Mouse (Mus musculus) inflammation-experienced regulatory T-cells (primary cell): Measurements from ENCODE around the gene Ntrk3. TPM values are rescaled to one million over a fixed set of nuclear protein-coding genes. Genes with fewer than 3 reads are reported as not detected.

Source experiments
- polyA plus RNA-seq, 2 experiments: library from polyadenylated mRNA; unstranded; fragments of 100-300 nt; shearing (Covaris generic); gene quantifications; one replicate each; pipeline ENCODE4 v1.2.1; 2017

The Ntrk3 gene
- polyA plus RNA-seq = 10 to 100 TPM in 1 of 2 experiments, 1 to 10 TPM in 1; 6.8 to 18.2 TPM

DNA sequence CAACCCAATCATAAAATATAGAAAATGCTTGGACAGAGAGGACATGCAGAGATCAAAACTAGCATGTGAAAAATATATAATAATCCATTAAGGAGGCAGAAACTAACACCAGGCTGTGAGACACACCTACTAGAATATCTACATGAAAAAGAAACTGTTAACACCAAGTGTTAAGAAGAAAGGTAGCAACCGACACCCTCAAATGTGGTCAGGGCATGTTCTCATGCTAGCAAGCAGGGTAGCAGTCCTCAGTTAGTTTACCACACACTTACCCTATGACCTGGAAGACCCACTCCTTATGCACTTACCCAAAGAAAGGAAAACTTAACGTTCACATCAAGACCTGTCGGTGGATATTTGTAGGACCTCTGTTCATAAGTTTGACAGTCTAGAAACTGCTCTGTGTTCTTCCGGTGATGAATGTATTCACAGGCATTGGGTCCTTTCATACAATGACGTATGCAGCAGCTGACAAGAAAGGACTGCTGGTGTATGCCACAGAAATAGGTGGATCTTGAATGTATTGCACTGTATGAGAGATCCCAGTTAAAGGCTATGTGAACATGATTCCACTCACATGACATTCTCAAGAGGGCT is at the start of gene Ntrk3:
Gene Ntrk3 (minus strand): TSS at position 399 of the 597 bp plus-strand sequence.

DNA sequence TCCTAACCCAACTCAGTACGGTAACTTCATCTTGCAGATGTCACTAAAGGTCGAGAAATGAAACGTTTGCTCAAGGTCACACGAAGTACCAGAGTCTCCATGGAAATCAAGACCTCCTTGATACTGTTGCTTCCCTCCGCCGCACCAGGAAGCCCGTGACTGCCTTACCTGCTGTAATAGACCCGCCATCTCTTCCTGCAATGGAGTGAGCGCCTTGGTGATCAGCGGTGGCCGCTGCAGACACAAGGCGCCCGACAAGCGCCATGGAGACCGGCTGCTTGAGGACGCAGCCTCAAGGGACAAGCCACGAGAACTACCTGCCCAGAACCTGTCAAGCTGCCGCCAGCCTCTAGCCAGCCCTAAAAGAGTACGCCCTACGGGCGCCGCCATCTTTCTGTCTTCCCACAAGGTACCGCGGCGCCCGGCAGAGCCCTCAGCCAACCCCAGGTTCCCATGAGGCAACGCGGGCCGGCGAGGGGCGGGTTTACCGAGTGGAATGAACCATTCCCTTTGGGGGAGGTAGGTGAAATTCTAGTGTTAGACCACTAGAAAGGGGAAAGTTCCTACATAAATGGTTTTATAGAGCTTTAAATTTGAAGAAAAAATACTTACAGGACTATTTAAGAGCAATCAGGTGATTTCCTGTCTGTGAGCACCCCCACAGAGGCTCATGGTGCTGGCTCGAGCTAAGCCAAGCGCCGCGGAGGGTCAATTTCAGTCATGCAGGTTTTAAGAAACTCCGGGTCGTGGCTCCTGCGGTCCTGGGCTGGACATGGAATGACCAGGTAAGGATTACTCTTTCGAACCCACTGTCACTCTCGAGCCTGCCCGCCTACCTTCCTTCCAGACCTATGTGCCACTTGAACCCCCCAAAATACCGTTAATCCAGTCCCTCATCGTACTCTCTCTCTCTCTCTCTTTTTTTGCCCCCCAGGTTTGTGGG is 45.1 kb upstream of the Ntrk3 start, which contains the start of the genes Mrps11 and Mrpl46:
Gene Mrps11 (plus strand): TSS at position 481 of the 943 bp plus-strand sequence.
Gene Mrpl46 (minus strand): TSS at position 893 of the 943 bp plus-strand sequence.

Other genes with a start within 250 kb of the Ntrk3 start
- 10 to 100 TPM; 43.4 to 47.7 TPM for gene Mrps11, start 45.1 kb upstream of the Ntrk3 start, polyA plus RNA-seq
- 10 to 100 TPM; 47.9 to 53.1 TPM for gene Mrpl46, start 45.5 kb upstream of the Ntrk3 start, polyA plus RNA-seq
- gene Det1, start 109.3 kb upstream of the Ntrk3 start, polyA plus RNA-seq = 10 to 100 TPM; 20.4 to 26.8 TPM
- gene Aen, start 157.8 kb upstream of the Ntrk3 start, polyA plus RNA-seq = 10 to 100 TPM; 32.4 to 42.7 TPM
- gene Isg20, start 175.4 kb upstream of the Ntrk3 start, polyA plus RNA-seq = 100 to 1,000 TPM in 1 of 2 experiments, 10 to 100 TPM in 1; 68.1 to 104 TPM